Mouse (Mus musculus): Measurements from ENCODE around the gene Hoxd12. TPM values are rescaled to one million over a fixed set of nuclear protein-coding genes. Genes with fewer than 3 reads are reported as not detected.

Gene Hoxd12
- total RNA-seq (2022): not detected

GRCm38 (mm10) chr2:74674881-74675665, at the start of gene Hoxd12:
TSS of gene Hoxd12 (plus strand) at chr2:74675013.
- DNase-seq (ENCODE audit: low spot score in 2 of 2): no peak

GRCm38 (mm10) chr2:74635412-74635811, 39.4 kb upstream of the Hoxd12 start:
- no peak for DNase-seq (ENCODE audit: low spot score in 2 of 2)

- DNase-seq (ENCODE audit: low spot score in 2 of 2): no peak
These were observed 32.4 kb upstream of the Hoxd12 start for GRCm38 (mm10) chr2:74642431-74642830.

- no peak for DNase-seq (ENCODE audit: low spot score in 2 of 2)
These were observed 29.2 kb upstream of the Hoxd12 start for GRCm38 (mm10) chr2:74645631-74646030.

- DNase-seq (ENCODE audit: low spot score in 2 of 2): no peak
These were observed 27.5 kb upstream of the Hoxd12 start for GRCm38 (mm10) chr2:74647082-74647864.

- no peak for DNase-seq (ENCODE audit: low spot score in 2 of 2)
These were observed 21.8 kb upstream of the Hoxd12 start for GRCm38 (mm10) chr2:74652996-74653340.

GRCm38 (mm10) chr2:74653781-74654535, 20.9 kb upstream of the Hoxd12 start:
- DNase-seq (ENCODE audit: low spot score in 2 of 2): no peak

GRCm38 (mm10) chr2:74654743-74655419, 19.9 kb upstream of the Hoxd12 start:
- no peak for DNase-seq (ENCODE audit: low spot score in 2 of 2)

- no peak for DNase-seq (ENCODE audit: low spot score in 2 of 2)
These were observed 19.4 kb upstream of the Hoxd12 start for GRCm38 (mm10) chr2:74655420-74655781.

- DNase-seq (ENCODE audit: low spot score in 2 of 2): no peak
These were observed 18.8 kb upstream of the Hoxd12 start for GRCm38 (mm10) chr2:74655821-74656631.

- no peak for DNase-seq (ENCODE audit: low spot score in 2 of 2)
These were observed 18.2 kb upstream of the Hoxd12 start for GRCm38 (mm10) chr2:74656632-74657021.

- no peak for DNase-seq (ENCODE audit: low spot score in 2 of 2)
These were observed 17.4 kb upstream of the Hoxd12 start for GRCm38 (mm10) chr2:74657251-74658023.

GRCm38 (mm10) chr2:74658024-74658666, 16.7 kb upstream of the Hoxd12 start:
- DNase-seq (ENCODE audit: low spot score in 2 of 2): no peak

- no peak for DNase-seq (ENCODE audit: low spot score in 2 of 2)
These were observed 16.0 kb upstream of the Hoxd12 start for GRCm38 (mm10) chr2:74658667-74659371.

GRCm38 (mm10) chr2:74659507-74660005, 15.3 kb upstream of the Hoxd12 start, which contains the start of gene Evx2:
TSS of gene Evx2 (minus strand) at chr2:74659557.
- DNase-seq (ENCODE audit: low spot score in 2 of 2): no peak

GRCm38 (mm10) chr2:74660421-74661375, 14.1 kb upstream of the Hoxd12 start:
- no peak for DNase-seq (ENCODE audit: low spot score in 2 of 2)

- DNase-seq (ENCODE audit: low spot score in 2 of 2): no peak
These were observed 13.1 kb upstream of the Hoxd12 start for GRCm38 (mm10) chr2:74661685-74662084.

Measured in layer of hippocampus, adult 8-10 months (tissue).